Mouse (Mus musculus): ENCODE measurements around the gene Zbtb33. TPM values are rescaled to one million over a fixed set of nuclear protein-coding genes. Genes with fewer than 3 reads are reported as not detected.

The Zbtb33 gene
- polyA plus RNA-seq, 1 experiment from 2014 or later, result 2.4 TPM

Small RNAs within 50 kb of the gene (microRNA-seq; reads per million reads assigned to microRNA genes)
- gene Mir3110, result 0.59 reads per million

Other genes starting within 250 kb of the Zbtb33 start
- gene Btg1-ps1, start 171.0 kb upstream of the Zbtb33 start, polyA plus RNA-seq (2015; fragmentation: Nextera tagmentation; extraction: Ambion mirVana), result not detected in 2 replicates
- not detected in 2 replicates for gene Btg1-ps2, start 146.7 kb upstream of the Zbtb33 start, polyA plus RNA-seq (2015; fragmentation: Nextera tagmentation; extraction: Ambion mirVana)
- gene Rhox10, start 123.3 kb upstream of the Zbtb33 start, polyA plus RNA-seq (2015; fragmentation: Nextera tagmentation; extraction: Ambion mirVana), result not detected in 2 replicates
- gene Rhox11, start 104.7 kb upstream of the Zbtb33 start, polyA plus RNA-seq (2015; fragmentation: Nextera tagmentation; extraction: Ambion mirVana), result not detected in 2 replicates
- gene Rhox12, start 78.9 kb upstream of the Zbtb33 start, polyA plus RNA-seq (2015; fragmentation: Nextera tagmentation; extraction: Ambion mirVana), result not detected in 2 replicates
- not detected in 2 replicates for gene Rhox13, start 68.6 kb upstream of the Zbtb33 start, polyA plus RNA-seq (2015; fragmentation: Nextera tagmentation; extraction: Ambion mirVana)
- gene Tmem255a, start 62.6 kb downstream of the Zbtb33 start, polyA plus RNA-seq (2015; fragmentation: Nextera tagmentation; extraction: Ambion mirVana), result 29.5 and 30.2 TPM in 2 replicates
- 0.25 and 1.1 TPM in 2 replicates for gene Atp1b4, start 126.4 kb downstream of the Zbtb33 start, polyA plus RNA-seq (2015; fragmentation: Nextera tagmentation; extraction: Ambion mirVana)

All from heart, embryonic 16.5 days (tissue).